Mouse (Mus musculus) hindbrain, embryonic 14.5 days (tissue): Measurements from ENCODE around the gene Rasgrp4. TPM values are rescaled to one million over a fixed set of nuclear protein-coding genes. Genes with fewer than 3 reads are reported as not detected.

Experiments used
- ATAC-seq: fragments of 200-750 bp; cut with Nextera tagmentation; 2 replicates; pipeline ENCODE4 v1.8.0; 2017; ENCODE audit warnings: moderate number of reproducible peaks, mild to moderate bottlenecking, moderate TSS enrichment, moderate library complexity; ENCODE audit not compliant: low FRiP score
- DNase-seq: peaks from one replicate; pipeline ENCODE4 v3.0.0-alpha.2; 2015; ENCODE audit warnings: low spot score
- H3K27ac ChIP-seq: fragments of 300-500 bp; sonication (generic); 2 replicates; pipeline ENCODE4 v1.5.1; 2014; ENCODE audit warnings: mild to moderate bottlenecking, moderate library complexity
- H3K27me3 ChIP-seq: fragments of 300-500 bp; sonication (generic); 2 replicates; pipeline ENCODE4 v1.6.1; 2014; ENCODE audit warnings: mild to moderate bottlenecking, low read length, mixed read lengths; ENCODE audit not compliant: control insufficient read depth, insufficient read depth
- H3K36me3 ChIP-seq: fragments of 300-500 bp; sonication (generic); replicated peaks from 2 replicates; pipeline ENCODE4 v1.6.1; 2014; ENCODE audit not compliant: control insufficient read depth, insufficient read depth
- H3K4me1 ChIP-seq: fragments of 300-500 bp; sonication (generic); replicated peaks from 2 replicates; pipeline ENCODE4 v1.6.1; 2014; ENCODE audit warnings: antibody characterized with exemption, low read length, mixed read lengths; ENCODE audit not compliant: control insufficient read depth, insufficient read depth
- H3K4me2 ChIP-seq: fragments of 300-500 bp; sonication (generic); replicated peaks from 2 replicates; pipeline ENCODE4 v1.6.1; 2014; ENCODE audit warnings: mild to moderate bottlenecking, moderate library complexity
- H3K4me3 ChIP-seq: fragments of 300-500 bp; sonication (generic); replicated peaks from 2 replicates; pipeline ENCODE4 v1.5.1; 2014; ENCODE audit warnings: mild to moderate bottlenecking, low read length
- H3K9ac ChIP-seq: fragments of 300-500 bp; sonication (generic); 2 replicates; pipeline ENCODE4 v1.6.1; 2014
- H3K9me3 ChIP-seq: fragments of 300-500 bp; sonication (generic); 2 replicates; pipeline ENCODE4 v1.6.1; 2016; ENCODE audit warnings: low read length; ENCODE audit not compliant: control insufficient read depth
- WGBS: fragments of 180-500 bp; shearing (Covaris S2); extraction: QIAGEN DNeasy Blood & Tissue Kit; methylation state at CpG from one replicate; pipeline ENCODE4 v1.1.7; 2014; 5-methylcytosine and 5-hydroxymethylcytosine counted together
- polyA plus RNA-seq: library from polyadenylated mRNA; unstranded; fragments of >200 nt; fragmentation: Nextera tagmentation; extraction: Ambion mirVana; gene quantifications from 2 replicates; pipeline ENCODE4 v1.2.1, GENCODE M21; 2014

The Rasgrp4 gene
- polyA plus RNA-seq, 1 experiment from 2014 or later = 0.91 TPM

DNA sequence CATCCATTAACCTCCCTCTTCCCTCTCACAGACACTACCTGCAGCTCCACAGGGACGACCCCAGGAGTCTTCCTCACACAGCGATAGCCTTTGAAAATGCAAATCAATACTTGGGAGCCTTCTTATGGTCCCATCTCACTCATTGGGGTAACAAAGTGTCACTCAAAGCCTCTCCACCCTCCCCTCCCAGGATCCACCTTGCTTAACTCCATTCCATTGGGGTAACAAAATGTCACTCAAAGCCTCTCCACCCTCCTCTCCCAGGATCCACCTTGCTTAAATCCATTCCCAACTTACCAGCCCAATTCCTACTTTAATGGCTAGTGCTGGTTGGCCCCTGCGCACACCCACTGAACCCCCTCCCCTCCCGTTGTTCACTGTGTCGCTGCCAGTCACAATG is 23.6 kb downstream of the Rasgrp4 start:
- Histone ChIP-seq H3K27me3 (0 out of 2 replicates have a peak, but pooled peaks cover 5% of the 10 kb centered on the region), H3K4me2 (no peak overlapping the region), H3K9ac (no peak overlapping the region), H3K4me3 (no peak overlapping the region), H3K36me3 (peaks cover 18% of the 10 kb centered on the region), H3K9me3 (no peaks in the 10 kb centered on the region; the same call in 1 of the 2 replicates), H3K4me1 (0 out of 2 replicates have a peak, but pooled peaks cover 5% of the 10 kb centered on the region), H3K27ac (no peak overlapping the region)
- 0% methylated on average over 5 of the region's 5 CpGs for WGBS
- ATAC-seq (no peak), DNase-seq (no peak)

GRCm38 (mm10) chr7:29162294-29162693 is 27.6 kb downstream of the Rasgrp4 start:
- Histone ChIP-seq H3K36me3 (peaks cover 33% of the 10 kb centered on the region), H3K9me3 (no peaks in the 10 kb centered on the region), H3K27me3 (0 out of 2 replicates have a peak, but pooled peaks cover 5% of the 10 kb centered on the region), H3K27ac (no peak overlapping the region), H3K9ac (no peak overlapping the region), H3K4me2 (no peak overlapping the region), H3K4me3 (no peak overlapping the region), H3K4me1 (no peaks in the 10 kb centered on the region)
- DNase-seq (no peak), ATAC-seq (no peak)
- WGBS = 80% methylated on average over 5 of the region's 5 CpGs

DNA sequence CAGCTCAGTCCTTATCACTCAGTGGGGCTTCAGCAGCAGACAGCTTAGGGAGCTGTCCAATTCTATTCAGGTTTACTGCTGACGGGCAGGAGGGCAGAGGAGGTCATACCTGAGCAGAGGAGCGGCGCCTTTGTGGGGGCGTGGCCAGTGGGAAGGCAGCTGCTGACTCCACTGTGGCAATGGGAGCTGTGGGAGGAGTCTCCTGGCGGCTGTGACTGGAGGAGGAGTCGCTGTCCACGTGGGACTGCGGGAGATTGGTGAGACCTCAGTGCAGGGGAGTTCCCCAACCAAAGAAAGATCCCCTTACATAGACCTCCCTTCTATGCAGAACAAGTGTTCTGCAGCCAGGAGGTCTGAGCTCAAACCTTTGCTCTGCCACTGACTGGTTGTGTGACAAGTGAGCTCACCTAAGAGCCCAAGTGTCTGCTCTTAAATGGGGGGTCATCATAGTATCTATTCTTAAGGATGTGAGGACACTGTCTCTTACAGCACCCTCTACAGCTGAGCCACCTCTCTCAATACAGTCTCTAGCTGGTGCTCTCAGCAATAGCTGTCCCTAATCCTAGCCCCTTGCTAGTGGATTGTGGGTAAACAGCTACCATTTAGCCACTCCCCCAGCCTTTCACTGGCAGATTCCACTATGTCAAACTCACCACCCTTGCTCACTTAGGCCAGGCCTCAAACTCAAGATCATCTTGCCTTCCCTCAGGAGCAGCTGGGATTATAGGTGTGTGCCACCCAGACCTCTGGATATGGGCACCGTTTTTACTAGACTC is 28.3 kb downstream of the Rasgrp4 start:
- no peak overlapping the region for H3K4me3 ChIP-seq
- H3K27ac ChIP-seq = no peak overlapping the region
- H3K9me3 ChIP-seq = no peaks in the 10 kb centered on the region
- DNase-seq (no peak), ATAC-seq (no peak)
- H3K27me3 ChIP-seq = 0 out of 2 replicates have a peak, but pooled peaks cover 5% of the 10 kb centered on the region
- peaks cover 4% of the 10 kb centered on the region for H3K4me1 ChIP-seq
- WGBS = 26% methylated on average over 9 of the region's 9 CpGs
- H3K36me3 ChIP-seq = peaks cover 33% of the 10 kb centered on the region
- no peak overlapping the region for H3K4me2 ChIP-seq
- H3K9ac ChIP-seq = no peak overlapping the region

DNA sequence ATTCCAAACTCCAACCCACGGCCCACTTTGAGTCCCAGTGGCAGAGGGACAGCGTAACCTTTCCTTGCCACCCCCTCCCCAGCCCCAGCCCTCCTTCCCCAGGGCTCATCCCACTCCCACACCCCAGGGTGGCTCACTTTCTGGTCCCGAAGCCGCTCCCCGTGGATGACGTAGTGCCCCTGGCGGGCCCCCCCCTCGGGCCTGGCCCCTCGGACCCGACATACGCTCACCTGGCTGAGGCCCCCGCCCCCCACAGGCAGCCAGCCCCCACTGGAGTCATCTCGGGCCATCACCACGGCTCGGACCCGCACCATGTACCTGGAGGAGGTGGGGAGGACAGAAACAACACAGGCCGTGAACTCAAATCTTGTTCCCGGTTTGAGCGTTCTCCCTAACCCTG is 33.0 kb downstream of the Rasgrp4 start:
- Histone ChIP-seq H3K4me2 (peak overlapping the region; percentile 57), H3K27me3 (peaks cover 22% of the 10 kb centered on the region), H3K27ac (no peak overlapping the region), H3K4me1 (peaks cover 22% of the 10 kb centered on the region), H3K4me3 (peak overlapping the region; percentile 47), H3K9me3 (no peaks in the 10 kb centered on the region), H3K9ac (peak overlapping the region; percentile 57), H3K36me3 (peaks cover 22% of the 10 kb centered on the region)
- 17% methylated on average over 19 of the region's 19 CpGs for WGBS
- ATAC-seq (no peak), DNase-seq (no peak)

DNA sequence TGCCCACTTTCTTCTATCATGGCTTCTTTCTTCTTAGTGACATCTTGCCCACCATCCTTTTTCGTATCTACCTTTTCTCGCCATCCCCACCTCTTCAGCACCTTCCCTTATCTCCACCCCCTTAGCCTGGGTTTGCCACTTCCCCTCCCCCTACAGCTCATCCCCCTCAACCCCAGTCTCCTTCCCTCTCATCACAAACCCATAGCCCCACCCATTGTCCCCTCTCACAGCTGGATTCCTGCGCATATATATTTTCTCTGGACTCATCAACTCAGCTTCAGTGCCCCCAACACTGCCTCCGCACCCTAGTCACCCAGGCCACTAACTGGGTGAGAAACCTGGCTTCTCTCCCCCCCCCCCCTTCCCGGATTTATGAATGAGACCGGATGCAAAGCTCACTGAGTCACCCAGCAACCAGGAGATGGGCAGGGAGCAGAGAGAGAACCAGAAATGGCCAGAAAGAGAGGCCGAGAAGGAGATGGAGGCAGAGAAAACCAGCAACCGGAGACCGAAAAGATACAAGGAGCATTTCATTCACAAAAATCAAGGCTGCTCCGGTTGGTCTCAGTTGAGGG is 33.6 kb downstream of the Rasgrp4 start:
- Histone ChIP-seq H3K9ac (peak overlapping the region; percentile 57), H3K27ac (peak overlapping the region; percentile 72), H3K4me3 (peak overlapping the region; percentile 47), H3K9me3 (no peaks in the 10 kb centered on the region), H3K4me2 (peak overlapping the region; percentile 57), H3K36me3 (peaks cover 22% of the 10 kb centered on the region), H3K4me1 (peaks cover 22% of the 10 kb centered on the region), H3K27me3 (peaks cover 28% of the 10 kb centered on the region)
- no peak for DNase-seq
- no peak for ATAC-seq
- 3% methylated on average over 10 of the region's 10 CpGs for WGBS

DNA sequence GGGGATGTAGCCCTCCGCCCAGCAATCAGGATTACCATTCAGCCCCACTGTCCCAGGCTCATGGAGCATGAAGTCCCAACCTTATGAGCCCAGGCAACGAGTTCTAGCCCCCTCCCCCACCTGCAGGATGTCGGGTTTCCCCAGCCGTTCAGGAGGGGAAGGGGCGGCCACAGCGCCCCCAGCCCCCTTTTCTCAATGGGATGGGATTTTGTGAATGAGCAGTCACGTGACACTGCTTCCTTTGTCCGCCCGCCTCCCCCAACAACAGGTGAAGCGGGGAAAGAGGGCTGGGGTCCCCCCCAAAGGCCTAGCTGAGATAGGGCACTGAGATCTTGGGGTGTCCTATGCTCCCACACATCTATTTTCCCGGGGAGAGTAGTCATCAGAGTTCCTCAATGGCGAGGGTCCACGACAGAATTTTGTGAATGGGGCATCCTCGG is 34.2 kb downstream of the Rasgrp4 start:
- DNase-seq (peak; percentile 72), ATAC-seq (peak; percentile 18; the same call in 1 of the 2 replicates)
- Histone ChIP-seq H3K4me1 (peaks cover 22% of the 10 kb centered on the region), H3K9me3 (no peaks in the 10 kb centered on the region), H3K36me3 (peaks cover 26% of the 10 kb centered on the region), H3K4me2 (peak overlapping the region; percentile 57), H3K9ac (peak overlapping the region; percentile 57), H3K27ac (peak overlapping the region; percentile 72), H3K4me3 (peak overlapping the region; percentile 47), H3K27me3 (peaks cover 34% of the 10 kb centered on the region)
- 0% methylated on average over 14 of the region's 14 CpGs for WGBS

- Histone ChIP-seq H3K9ac (peak overlapping the region; percentile 57), H3K27ac (peak overlapping the region; percentile 72), H3K4me1 (peaks cover 22% of the 10 kb centered on the region), H3K4me2 (peak overlapping the region; percentile 57), H3K27me3 (peaks cover 40% of the 10 kb centered on the region), H3K9me3 (no peaks in the 10 kb centered on the region), H3K4me3 (peak overlapping the region; percentile 47), H3K36me3 (peaks cover 31% of the 10 kb centered on the region)
- DNase-seq (peak; percentile 80), ATAC-seq (peak; percentile 81)
- 1% methylated on average over 33 of the region's 39 CpGs for WGBS
Measured at GRCm38 (mm10) chr7:29169231-29170065, 34.8 kb downstream of the Rasgrp4 start.

DNA sequence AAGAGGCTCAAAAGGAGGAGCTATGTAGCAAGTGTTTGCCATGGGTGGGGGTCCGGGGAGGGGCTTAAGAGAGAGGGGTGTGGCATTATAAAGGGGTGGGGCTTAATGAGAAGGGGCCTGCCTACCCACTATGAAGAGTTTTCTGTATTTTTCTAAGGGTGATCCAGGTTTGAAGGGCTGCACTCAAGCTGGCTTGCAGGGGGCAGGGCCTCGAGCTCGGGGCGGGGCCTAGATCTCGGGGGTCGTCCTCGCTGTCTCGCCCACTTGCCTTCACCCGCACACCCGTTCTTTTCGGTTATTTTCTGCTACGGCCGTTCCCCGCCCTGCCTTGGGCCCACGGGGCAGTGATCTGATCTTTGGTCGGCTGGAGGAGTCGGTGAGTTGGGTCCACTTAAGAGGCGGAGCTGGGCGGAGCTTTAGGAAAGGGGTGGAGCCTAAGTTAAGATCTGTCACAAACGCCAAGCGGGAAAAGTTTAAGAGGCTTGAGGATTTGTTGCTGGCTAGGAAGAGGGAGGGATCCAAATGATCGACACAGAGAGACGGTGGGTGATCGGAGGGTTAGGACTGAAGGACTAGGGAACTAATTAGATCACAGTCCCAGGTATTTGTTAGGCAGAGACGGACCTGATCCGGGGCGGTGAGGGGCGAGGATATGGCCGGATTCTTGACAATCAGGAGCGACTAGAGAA is 35.6 kb downstream of the Rasgrp4 start, which contains the start of the genes Ggn and Spred3:
TSS of gene Ggn (plus strand) at position 145 of the 689 bp plus-strand sequence.
TSS of gene Spred3 (minus strand) at position 346 of the 689 bp plus-strand sequence.
- Histone ChIP-seq H3K36me3 (peaks cover 35% of the 10 kb centered on the region), H3K4me3 (peak within 1 kb of the TSS; percentile 47), H3K9ac (peak within 1 kb of the TSS; percentile 57), H3K27me3 (peaks cover 48% of the 10 kb centered on the region), H3K27ac (peak within 1 kb of the TSS; percentile 72), H3K9me3 (no peaks in the 10 kb centered on the region), H3K4me1 (peaks cover 22% of the 10 kb centered on the region), H3K4me2 (peak within 1 kb of the TSS; percentile 57)
- WGBS = under 1% methylated on average over 30 of the region's 30 CpGs
- DNase-seq (peak; percentile 69), ATAC-seq (peak; percentile 17)
